Mouse (Mus musculus): ENCODE data around the gene Rpl35. TPM values are rescaled to one million over a fixed set of nuclear protein-coding genes. Genes with fewer than 3 reads are reported as not detected.

Rpl35 gene
- 933 and 1,043 TPM in 2 replicates for polyA plus RNA-seq (2015; fragmentation: Nextera tagmentation; extraction: Ambion mirVana)

DNA sequence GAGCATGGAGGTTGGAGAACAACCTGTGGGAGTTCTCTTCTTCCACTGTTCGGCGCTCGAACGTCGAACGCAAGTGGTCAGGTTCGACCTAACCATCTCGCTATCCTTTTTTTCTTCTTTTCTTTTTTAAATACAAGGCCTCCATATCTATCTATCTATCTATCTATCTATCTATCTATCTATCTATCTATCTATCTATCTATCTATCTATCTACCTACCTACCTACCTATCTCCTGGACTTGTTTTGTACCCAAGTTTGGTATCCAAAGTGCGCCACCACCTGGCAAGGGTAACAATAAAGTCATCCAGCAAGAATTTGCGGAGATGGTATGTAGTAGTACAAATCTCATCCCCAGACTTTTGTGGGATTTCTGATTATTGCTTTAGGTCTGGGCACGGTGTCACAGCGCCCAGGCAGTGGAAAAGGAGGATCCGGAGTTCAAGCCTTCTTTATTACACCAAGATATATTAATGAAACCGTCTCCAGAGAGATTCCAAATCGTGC is at the start of gene Rpl35:
TSS of gene Rpl35 (minus strand) at position 51 of the 506 bp plus-strand sequence.

DNA sequence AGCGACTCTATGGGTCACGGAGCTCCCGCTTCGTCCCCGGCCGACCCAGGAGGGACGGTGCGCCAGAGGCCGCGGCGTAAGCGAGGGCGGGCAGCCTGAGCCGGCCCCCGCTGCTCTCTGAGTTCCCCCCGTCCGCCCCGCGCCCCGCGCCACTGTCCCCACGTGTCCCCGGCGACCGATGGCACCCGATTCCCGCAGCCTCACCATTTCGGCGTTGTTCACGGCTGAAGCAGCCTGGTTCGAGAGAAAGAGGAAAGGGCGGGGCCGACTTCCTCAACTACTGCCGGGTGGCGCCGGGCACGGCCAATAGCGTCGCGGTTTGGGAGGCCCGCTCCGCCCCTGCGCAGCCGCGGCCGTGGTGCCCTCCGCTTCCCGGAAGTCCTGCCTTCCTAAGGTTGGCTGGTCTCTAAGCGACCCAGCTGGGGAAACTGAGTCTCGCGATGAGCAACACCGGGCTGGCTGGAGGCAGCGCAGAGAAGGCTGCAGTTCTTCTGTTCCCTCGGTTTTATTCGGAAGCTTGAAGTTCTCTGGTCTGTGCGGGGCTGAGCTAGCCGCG is 466 bp downstream of the Rpl35 start, which contains the start of gene Arpc5l:
TSS of gene Arpc5l (plus strand) at position 469 of the 556 bp plus-strand sequence.

DNA sequence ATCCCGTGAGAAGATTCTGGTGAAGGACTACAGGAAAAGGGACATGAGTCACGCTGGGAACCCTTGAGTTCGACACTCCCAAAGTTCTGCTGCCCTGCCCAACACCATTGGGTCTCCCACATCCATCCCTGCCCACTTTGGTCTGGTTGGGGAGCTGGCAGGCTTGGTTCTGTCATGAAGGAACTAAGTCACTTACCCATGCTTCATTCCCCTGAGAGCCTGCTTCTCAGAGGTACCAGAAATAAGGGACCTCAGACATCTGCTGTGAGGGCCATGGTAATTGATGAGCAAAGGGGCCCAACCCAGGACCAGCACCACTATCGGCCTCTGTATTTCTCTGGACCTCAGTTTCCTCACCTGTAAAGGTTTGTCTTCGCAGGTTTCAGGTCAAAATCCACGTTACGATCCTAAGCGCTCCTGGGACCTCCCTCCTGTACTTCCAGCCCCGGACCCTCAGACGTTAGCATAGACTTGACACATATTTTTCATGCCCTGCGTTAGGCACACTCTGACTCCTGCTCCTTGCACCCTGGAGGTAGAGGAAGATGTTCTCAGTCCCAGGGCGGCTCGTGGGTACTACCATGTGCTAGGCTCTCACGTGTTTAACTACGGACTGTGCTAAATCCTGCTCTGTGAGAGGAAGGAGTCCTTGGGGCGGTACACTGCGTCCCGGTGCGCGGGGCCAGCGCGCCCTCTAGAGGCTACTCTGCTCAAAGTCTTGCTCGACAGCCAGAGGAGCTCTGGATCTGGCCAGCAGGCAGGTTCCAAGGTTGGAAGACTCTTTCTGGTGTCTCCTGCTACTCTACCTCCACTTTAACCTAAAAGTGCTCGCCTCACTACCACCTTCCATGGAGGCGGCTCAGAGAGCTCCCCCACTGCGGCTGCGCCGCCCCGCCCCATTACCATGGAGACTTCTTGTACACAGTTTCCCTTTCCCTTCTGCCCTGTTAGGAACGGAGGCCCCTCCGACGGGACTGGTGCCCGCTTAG is 7.7 kb downstream of the Rpl35 start, which contains the start of gene Wdr38:
TSS of gene Wdr38 (plus strand) at position 91 of the 989 bp plus-strand sequence.

Other genes starting within 250 kb of the Rpl35 start
- 0.29 and 0.34 TPM in 2 replicates for gene Nr6a1, start 77.9 kb downstream of the Rpl35 start, polyA plus RNA-seq (2015; fragmentation: Nextera tagmentation; extraction: Ambion mirVana)
- gene Olfml2a, start 73.6 kb downstream of the Rpl35 start, polyA plus RNA-seq (2015; fragmentation: Nextera tagmentation; extraction: Ambion mirVana): 1.1 and 1.9 TPM in 2 replicates
- gene Wdr38, start 8.1 kb downstream of the Rpl35 start, polyA plus RNA-seq (2015; fragmentation: Nextera tagmentation; extraction: Ambion mirVana): 1.3 and 1.6 TPM in 2 replicates
- gene Arpc5l, start 276 bp downstream of the Rpl35 start, polyA plus RNA-seq (2015; fragmentation: Nextera tagmentation; extraction: Ambion mirVana): 80.5 and 84.9 TPM in 2 replicates
- 14.6 and 15.9 TPM in 2 replicates for gene Golga1, start 59.9 kb upstream of the Rpl35 start, polyA plus RNA-seq (2015; fragmentation: Nextera tagmentation; extraction: Ambion mirVana)
- gene Scai, start 185.1 kb upstream of the Rpl35 start, polyA plus RNA-seq (2015; fragmentation: Nextera tagmentation; extraction: Ambion mirVana): 3.1 and 4.0 TPM in 2 replicates
- 50.9 and 53.3 TPM in 2 replicates for gene Ppp6c, start 220.8 kb upstream of the Rpl35 start, polyA plus RNA-seq (2015; fragmentation: Nextera tagmentation; extraction: Ambion mirVana)